1 mouse cellular context compared by ENCODE assay signal in genomic region chr5:122820777-122821523, GRCm38 (mm10).
A peak's percentile ranks its signal among the peaks of the same experiment; 100 is the strongest.
TF ChIP-seq lines count a peak whose summit lies in the region.

Gene Anapc5, minus strand, starts transcription at chr5:122821339.

TF ChIP-seq in MEL, 35 proteins besides CTCF, POLR2A, EP300 and RAD21 (continued from another document):
- peak; percentile 95 for TF ChIP-seq MAZ (IDR thresholded peaks at IDR 0.05; ENCODE audit: low read depth, low read length)
- peak; percentile 88 for TF ChIP-seq MYC (IDR thresholded peaks at IDR 0.05; ENCODE audit: low read depth, low read length)
- no peak for TF ChIP-seq ZKSCAN1 (IDR thresholded peaks at IDR 0.05; ENCODE audit: low read depth, low read length)
- no peak for TF ChIP-seq RCOR1 (IDR thresholded peaks at IDR 0.05; ENCODE audit: low read depth, low read length)
